Mouse (Mus musculus): ENCODE measurements around the gene Tmem108. TPM values are rescaled to one million over a fixed set of nuclear protein-coding genes. Genes with fewer than 3 reads are reported as not detected.

Gene Tmem108
- polyA plus RNA-seq, 1 experiment from 2014 or later: 108 TPM

DNA sequence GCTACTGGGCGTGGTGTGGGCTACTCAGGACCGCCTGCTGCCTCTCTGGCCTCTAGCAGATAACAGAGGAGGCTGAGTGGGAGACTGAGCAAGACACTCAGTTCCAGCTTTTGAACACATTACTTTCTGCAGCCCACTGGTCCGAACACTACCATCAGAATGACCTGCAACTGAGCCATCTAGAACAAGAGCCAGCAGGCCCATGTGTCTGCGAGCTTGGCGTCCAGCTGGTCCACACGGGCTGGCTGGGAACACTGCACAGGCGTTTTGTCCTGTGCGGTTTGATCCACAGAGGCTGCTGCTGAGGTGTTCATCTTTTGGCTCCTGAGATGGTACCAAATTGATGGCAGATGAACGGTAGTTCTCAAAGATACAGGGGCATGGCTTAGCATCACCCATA, 196.5 kb downstream of the Tmem108 start:
- no peak overlapping the region for H3K4me2 ChIP-seq
- H3K9ac ChIP-seq (ENCODE audit: low read depth, low read length): no peak overlapping the region
- H3K36me3 ChIP-seq (ENCODE audit: control insufficient read depth, insufficient read depth, low read length): no peaks in the 10 kb centered on the region; the same call in 1 of the 2 replicates
- 85% methylated on average over 9 of the region's 9 CpGs for WGBS (ENCODE audit: insufficient replicate concordance)
- H3K4me3 ChIP-seq (ENCODE audit: low read depth, low read length): no peak overlapping the region
- H3K9me3 ChIP-seq (replicated peaks; ENCODE audit: control insufficient read depth, low read length): peaks cover 2% of the 10 kb centered on the region; the same call in 1 of the 2 replicates
- H3K27me3 ChIP-seq (ENCODE audit: control insufficient read depth, insufficient read depth, low read length): no peaks in the 10 kb centered on the region
- H3K27ac ChIP-seq (ENCODE audit: low read depth, low read length): no peak overlapping the region
- ATAC-seq (replicated peaks; ENCODE audit: insufficient number of reproducible peaks, low FRiP score, low TSS enrichment): no peak
- peaks cover 15% of the 10 kb centered on the region for H3K4me1 ChIP-seq (ENCODE audit: control insufficient read depth, insufficient read depth, low read length)

DNA sequence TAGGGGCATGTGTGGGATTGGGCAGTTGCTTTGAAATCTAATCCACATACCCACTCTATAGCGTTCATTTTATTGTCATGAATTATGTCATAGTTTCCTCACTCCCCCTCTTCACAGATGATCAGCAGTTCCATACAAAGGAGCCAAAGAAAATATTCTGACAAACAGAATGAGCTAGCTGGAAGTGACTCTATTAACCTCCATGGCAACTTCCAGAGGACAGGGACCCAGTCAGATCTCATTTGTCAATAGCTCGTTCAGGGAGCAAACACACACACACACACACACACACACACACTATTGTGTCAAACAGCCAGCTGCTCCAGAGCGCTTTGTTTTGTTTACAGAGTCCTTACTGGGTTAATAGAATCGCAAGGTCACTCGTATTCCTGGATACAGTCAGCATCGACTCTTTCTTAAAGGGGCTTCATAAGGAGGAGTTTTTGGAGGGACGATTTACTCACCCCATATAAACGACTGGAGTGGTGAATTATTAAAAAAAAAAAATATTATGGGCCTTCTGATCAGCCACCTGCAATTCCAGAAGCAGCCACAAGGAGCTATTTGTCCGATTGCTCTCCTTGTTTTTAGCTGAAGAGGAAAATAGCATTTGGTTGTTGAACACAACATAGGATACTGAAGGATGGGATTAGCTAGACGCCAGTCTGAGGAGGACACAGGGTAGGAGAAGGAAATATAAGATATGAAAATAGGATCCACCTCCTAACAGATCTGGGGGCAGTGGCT, 197.6 kb downstream of the Tmem108 start:
- Histone ChIP-seq H3K9ac (ENCODE audit: low read depth, low read length) (no peak overlapping the region), H3K4me1 (ENCODE audit: control insufficient read depth, insufficient read depth, low read length) (peaks cover 15% of the 10 kb centered on the region), H3K27me3 (ENCODE audit: control insufficient read depth, insufficient read depth, low read length) (no peaks in the 10 kb centered on the region), H3K36me3 (ENCODE audit: control insufficient read depth, insufficient read depth, low read length) (no peaks in the 10 kb centered on the region; the same call in 1 of the 2 replicates), H3K4me3 (ENCODE audit: low read depth, low read length) (no peak overlapping the region), H3K4me2 (no peak overlapping the region), H3K9me3 (replicated peaks; ENCODE audit: control insufficient read depth, low read length) (peaks cover 2% of the 10 kb centered on the region; the same call in 1 of the 2 replicates), H3K27ac (ENCODE audit: low read depth, low read length) (no peak overlapping the region)
- 60% methylated on average over 10 of the region's 10 CpGs for WGBS (ENCODE audit: insufficient replicate concordance)
- ATAC-seq (replicated peaks; ENCODE audit: insufficient number of reproducible peaks, low FRiP score, low TSS enrichment): no peak

DNA sequence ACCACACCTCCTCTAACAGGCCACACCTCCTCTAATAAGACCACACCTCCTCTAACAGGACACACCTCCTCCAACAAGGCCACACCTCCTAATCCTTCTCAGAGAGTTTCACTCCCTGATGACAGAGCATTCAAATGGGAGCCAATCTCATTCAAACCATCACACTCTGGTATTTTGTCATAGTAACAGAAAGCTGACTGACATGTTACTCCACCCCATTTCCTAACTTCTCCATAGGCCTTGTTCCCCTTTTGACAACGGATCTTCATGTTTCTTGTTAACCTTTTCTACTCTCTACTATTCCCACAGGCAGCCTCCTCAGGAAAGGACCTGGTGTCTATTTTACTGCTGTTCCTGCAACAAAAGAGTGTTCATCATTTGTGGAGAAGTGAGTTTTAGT, 199.6 kb downstream of the Tmem108 start:
- no peak overlapping the region for H3K9ac ChIP-seq (ENCODE audit: low read depth, low read length)
- no peaks in the 10 kb centered on the region for H3K27me3 ChIP-seq (ENCODE audit: control insufficient read depth, insufficient read depth, low read length)
- ATAC-seq (replicated peaks; ENCODE audit: insufficient number of reproducible peaks, low FRiP score, low TSS enrichment): no peak
- peaks cover 14% of the 10 kb centered on the region for H3K4me1 ChIP-seq (ENCODE audit: control insufficient read depth, insufficient read depth, low read length)
- H3K36me3 ChIP-seq (ENCODE audit: control insufficient read depth, insufficient read depth, low read length): no peaks in the 10 kb centered on the region; the same call in 1 of the 2 replicates
- peaks cover 2% of the 10 kb centered on the region; the same call in 1 of the 2 replicates for H3K9me3 ChIP-seq (replicated peaks; ENCODE audit: control insufficient read depth, low read length)
- 86% methylated on average over 1 of the region's 1 CpGs for WGBS (ENCODE audit: insufficient replicate concordance)
- no peak overlapping the region for H3K27ac ChIP-seq (ENCODE audit: low read depth, low read length)
- H3K4me2 ChIP-seq: no peak overlapping the region
- H3K4me3 ChIP-seq (ENCODE audit: low read depth, low read length): no peak overlapping the region

DNA sequence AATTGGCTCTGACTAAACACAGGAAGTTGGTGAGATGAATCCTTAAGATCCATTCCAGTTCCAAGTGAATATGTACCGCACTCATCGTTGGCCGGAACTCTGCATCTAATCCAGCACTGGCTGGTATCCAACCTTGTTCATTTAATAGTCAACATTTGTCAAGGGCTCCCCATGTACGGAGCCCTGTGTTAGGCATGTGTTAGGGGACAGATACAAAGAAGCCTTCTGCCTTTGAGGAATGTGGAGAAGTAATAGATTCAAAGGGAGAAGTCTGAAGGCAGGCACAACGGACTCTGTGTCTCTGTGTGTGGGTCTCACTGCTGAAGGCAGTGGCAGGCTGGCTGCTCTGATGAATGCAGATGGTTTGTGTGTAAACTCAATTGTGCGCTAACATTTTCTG, 202.9 kb downstream of the Tmem108 start:
- Histone ChIP-seq H3K4me1 (ENCODE audit: control insufficient read depth, insufficient read depth, low read length) (peaks cover 21% of the 10 kb centered on the region), H3K36me3 (ENCODE audit: control insufficient read depth, insufficient read depth, low read length) (no peaks in the 10 kb centered on the region; the same call in 1 of the 2 replicates), H3K9ac (ENCODE audit: low read depth, low read length) (no peak overlapping the region), H3K4me2 (no peak overlapping the region), H3K4me3 (ENCODE audit: low read depth, low read length) (no peak overlapping the region), H3K27me3 (ENCODE audit: control insufficient read depth, insufficient read depth, low read length) (no peaks in the 10 kb centered on the region), H3K9me3 (replicated peaks; ENCODE audit: control insufficient read depth, low read length) (peaks cover 2% of the 10 kb centered on the region; the same call in 1 of the 2 replicates), H3K27ac (ENCODE audit: low read depth, low read length) (no peak overlapping the region)
- no peak for ATAC-seq (replicated peaks; ENCODE audit: insufficient number of reproducible peaks, low FRiP score, low TSS enrichment)
- WGBS (ENCODE audit: insufficient replicate concordance): 73% methylated on average over 6 of the region's 6 CpGs

DNA sequence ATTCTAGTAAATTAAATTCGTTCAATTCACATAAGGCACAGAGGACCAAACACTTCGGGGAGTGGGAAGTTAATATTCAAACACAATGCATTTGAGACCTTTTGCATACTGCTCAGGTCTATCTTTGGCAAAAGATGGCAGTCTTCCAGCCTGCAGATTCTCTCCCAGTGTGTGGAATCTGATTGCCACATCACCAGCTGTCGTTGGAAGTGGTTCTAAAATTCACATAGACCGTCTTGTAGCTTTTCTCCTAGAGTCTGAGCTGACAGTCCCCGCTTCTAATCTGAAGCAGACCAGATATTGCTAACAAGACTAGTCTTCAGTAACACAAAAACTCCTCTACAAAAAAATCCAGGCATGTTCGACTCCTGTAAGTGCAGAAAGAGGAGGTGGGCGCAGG, 203.4 kb downstream of the Tmem108 start:
- Histone ChIP-seq H3K4me1 (ENCODE audit: control insufficient read depth, insufficient read depth, low read length) (peaks cover 21% of the 10 kb centered on the region), H3K9ac (ENCODE audit: low read depth, low read length) (no peak overlapping the region), H3K36me3 (ENCODE audit: control insufficient read depth, insufficient read depth, low read length) (no peaks in the 10 kb centered on the region; the same call in 1 of the 2 replicates), H3K9me3 (replicated peaks; ENCODE audit: control insufficient read depth, low read length) (peaks cover 2% of the 10 kb centered on the region; the same call in 1 of the 2 replicates), H3K27me3 (ENCODE audit: control insufficient read depth, insufficient read depth, low read length) (no peaks in the 10 kb centered on the region), H3K27ac (ENCODE audit: low read depth, low read length) (no peak overlapping the region), H3K4me3 (ENCODE audit: low read depth, low read length) (no peak overlapping the region), H3K4me2 (no peak overlapping the region)
- WGBS (ENCODE audit: insufficient replicate concordance): 68% methylated on average over 7 of the region's 7 CpGs
- ATAC-seq (replicated peaks; ENCODE audit: insufficient number of reproducible peaks, low FRiP score, low TSS enrichment): no peak

DNA sequence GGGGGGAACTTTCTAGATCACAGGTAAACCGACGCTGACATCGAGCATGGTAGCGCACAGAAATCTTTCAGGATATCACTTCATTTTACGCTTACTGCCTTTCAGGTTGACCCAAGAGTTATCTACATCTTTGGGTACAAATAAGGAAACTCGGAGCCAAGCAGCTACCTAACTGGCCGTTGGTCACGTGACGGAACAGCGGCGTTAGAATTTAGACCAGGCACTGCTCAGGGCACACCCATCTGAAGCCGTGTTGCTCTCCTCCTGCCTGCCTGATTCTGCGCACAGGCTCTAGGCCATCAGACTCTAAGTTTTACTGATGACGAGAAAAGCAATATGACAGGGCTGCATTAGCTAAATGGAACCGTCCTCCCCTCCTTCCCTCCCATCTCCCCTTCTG, 204.6 kb downstream of the Tmem108 start:
- 84% methylated on average over 15 of the region's 15 CpGs for WGBS (ENCODE audit: insufficient replicate concordance)
- H3K4me3 ChIP-seq (ENCODE audit: low read depth, low read length): no peak overlapping the region
- H3K27ac ChIP-seq (ENCODE audit: low read depth, low read length): no peak overlapping the region
- H3K4me1 ChIP-seq (ENCODE audit: control insufficient read depth, insufficient read depth, low read length): peaks cover 23% of the 10 kb centered on the region
- H3K4me2 ChIP-seq: no peak overlapping the region
- no peak for ATAC-seq (replicated peaks; ENCODE audit: insufficient number of reproducible peaks, low FRiP score, low TSS enrichment)
- H3K9ac ChIP-seq (ENCODE audit: low read depth, low read length): no peak overlapping the region
- H3K27me3 ChIP-seq (ENCODE audit: control insufficient read depth, insufficient read depth, low read length): no peaks in the 10 kb centered on the region
- H3K9me3 ChIP-seq (replicated peaks; ENCODE audit: control insufficient read depth, low read length): peaks cover under 1% of the 10 kb centered on the region; the same call in 1 of the 2 replicates
- no peaks in the 10 kb centered on the region; the same call in 1 of the 2 replicates for H3K36me3 ChIP-seq (ENCODE audit: control insufficient read depth, insufficient read depth, low read length)

DNA sequence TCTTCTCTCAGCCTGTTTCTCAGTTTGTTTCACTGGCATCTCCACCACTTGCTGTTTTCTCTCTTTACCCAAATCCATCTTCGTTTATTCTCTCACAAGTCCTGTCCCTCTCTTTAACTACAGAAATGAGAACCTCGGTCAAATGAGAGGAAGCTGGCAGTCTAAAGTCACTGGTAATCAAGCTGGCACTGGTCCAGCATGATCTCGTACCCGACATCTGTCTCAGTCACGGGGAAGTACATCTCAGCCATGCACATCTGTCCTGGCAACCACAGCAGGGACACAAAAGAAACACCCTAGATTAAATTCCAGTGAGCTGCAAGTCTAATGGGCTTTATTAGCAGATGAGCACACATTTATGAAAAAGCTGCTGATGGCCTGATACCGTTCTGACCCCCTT, 206.3 kb downstream of the Tmem108 start:
- WGBS (ENCODE audit: insufficient replicate concordance): 47% methylated on average over 6 of the region's 6 CpGs
- Histone ChIP-seq H3K36me3 (ENCODE audit: control insufficient read depth, insufficient read depth, low read length) (no peaks in the 10 kb centered on the region), H3K27me3 (ENCODE audit: control insufficient read depth, insufficient read depth, low read length) (no peaks in the 10 kb centered on the region), H3K27ac (ENCODE audit: low read depth, low read length) (no peak overlapping the region), H3K4me2 (no peak overlapping the region), H3K4me3 (ENCODE audit: low read depth, low read length) (no peak overlapping the region), H3K9me3 (replicated peaks; ENCODE audit: control insufficient read depth, low read length) (no peaks in the 10 kb centered on the region), H3K4me1 (ENCODE audit: control insufficient read depth, insufficient read depth, low read length) (peaks cover 16% of the 10 kb centered on the region), H3K9ac (ENCODE audit: low read depth, low read length) (no peak overlapping the region)
- no peak for ATAC-seq (replicated peaks; ENCODE audit: insufficient number of reproducible peaks, low FRiP score, low TSS enrichment)

DNA sequence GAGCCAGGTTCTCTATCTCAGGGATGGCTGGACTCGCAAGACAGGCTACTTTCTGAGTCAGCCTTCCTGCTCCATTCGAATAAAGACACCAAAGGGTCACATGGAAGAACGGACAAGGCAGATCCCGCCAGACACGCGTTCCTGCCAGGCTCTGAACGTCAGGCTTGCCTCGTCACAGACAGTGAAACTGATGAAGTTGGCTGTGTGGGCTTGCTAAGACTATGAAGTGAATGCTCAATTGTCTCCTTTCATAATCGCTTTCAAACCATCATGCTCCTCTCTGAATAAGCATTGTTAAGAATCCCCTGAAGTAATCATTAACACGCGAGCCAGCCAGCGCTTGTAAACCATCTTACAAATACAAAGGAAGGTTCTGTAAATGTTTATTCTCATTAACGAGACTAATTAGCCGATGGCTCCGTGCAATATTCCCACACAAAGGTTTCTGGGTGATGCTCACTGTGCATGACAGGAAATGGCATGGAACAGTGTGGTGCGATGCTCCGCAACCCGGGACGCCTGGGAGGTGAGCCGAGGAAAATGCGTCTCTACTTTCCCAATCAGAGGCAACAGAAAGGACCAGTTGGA, 210.9 kb downstream of the Tmem108 start:
- no peaks in the 10 kb centered on the region for H3K9me3 ChIP-seq (replicated peaks; ENCODE audit: control insufficient read depth, low read length)
- no peak overlapping the region for H3K9ac ChIP-seq (ENCODE audit: low read depth, low read length)
- no peak overlapping the region for H3K27ac ChIP-seq (ENCODE audit: low read depth, low read length)
- no peaks in the 10 kb centered on the region for H3K36me3 ChIP-seq (ENCODE audit: control insufficient read depth, insufficient read depth, low read length)
- ATAC-seq (replicated peaks; ENCODE audit: insufficient number of reproducible peaks, low FRiP score, low TSS enrichment): no peak
- peaks cover 8% of the 10 kb centered on the region; the same call in 1 of the 2 replicates for H3K4me1 ChIP-seq (ENCODE audit: control insufficient read depth, insufficient read depth, low read length)
- no peak overlapping the region for H3K4me2 ChIP-seq
- 76% methylated on average over 21 of the region's 21 CpGs for WGBS (ENCODE audit: insufficient replicate concordance)
- no peaks in the 10 kb centered on the region for H3K27me3 ChIP-seq (ENCODE audit: control insufficient read depth, insufficient read depth, low read length)
- H3K4me3 ChIP-seq (ENCODE audit: low read depth, low read length): no peak overlapping the region

All from heart, embryonic 11.5 days (tissue).